Mouse (Mus musculus): ENCODE data around the gene Nxph3.

DNA sequence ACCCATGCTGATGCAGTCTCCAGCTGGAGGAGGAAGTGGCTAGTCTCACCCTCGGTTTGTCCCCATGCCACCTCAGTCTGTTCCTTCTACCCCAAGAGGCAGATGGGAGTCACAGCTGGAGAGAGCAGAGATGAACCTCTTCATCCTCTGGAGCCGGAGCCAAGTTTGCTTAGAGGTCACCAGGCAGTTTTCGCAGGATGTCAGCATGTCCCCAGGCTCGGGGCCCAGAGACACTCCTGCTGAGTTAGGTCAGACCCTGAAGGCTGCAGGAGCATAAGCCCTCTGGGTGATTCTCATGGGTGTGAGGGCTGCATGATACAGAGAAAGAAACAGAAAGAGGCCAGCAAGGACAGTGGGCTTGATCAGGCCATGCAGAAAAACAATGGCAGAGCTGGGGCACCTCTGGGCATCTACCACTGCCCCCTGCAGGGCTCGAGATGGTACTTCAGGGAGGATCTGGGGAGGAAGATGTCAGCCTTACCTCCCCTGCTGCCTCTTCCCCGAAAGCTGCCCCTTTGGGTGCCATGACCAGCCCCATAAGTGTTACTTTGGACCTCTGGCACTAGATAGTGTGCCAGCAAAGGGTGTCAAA is 5.1 kb downstream of the Nxph3 start:
- TF ChIP-seq POLR2A (IDR thresholded peaks at IDR 0.05; ENCODE audit: low read depth, low read length) (no peak), CTCF (conservative IDR thresholded peaks at IDR 0.05; ENCODE audit: insufficient read depth, insufficient read length, low read depth, low read length) (peak; percentile 55)

Measured in kidney, adult 2 months (tissue).